Mouse (Mus musculus): ENCODE measurements around the gene Erbb4. TPM values are rescaled to one million over a fixed set of nuclear protein-coding genes. Genes with fewer than 3 reads are reported as not detected.

The Erbb4 gene
- total and polyA plus RNA-seq, 2 experiments: 0.50 to 2.9 TPM

- no peaks in the 10 kb centered on the region for H3K36me3 ChIP-seq (ENCODE audit: control insufficient read depth, insufficient read depth, low read length)
- 73% methylated on average over 2 of the region's 2 CpGs for WGBS
- no peak for DNase-seq (ENCODE audit: extremely low read depth, low read depth, low spot score)
These were observed 973.4 kb downstream of the Erbb4 start for GRCm38 (mm10) chr1:68134450-68134849.

GRCm38 (mm10) chr1:68123541-68123940 is 984.3 kb downstream of the Erbb4 start:
- 83% methylated on average over 2 of the region's 2 CpGs for WGBS
- Histone ChIP-seq H3K4me1 (ENCODE audit: control insufficient read depth, insufficient read depth, low read length) (no peaks in the 10 kb centered on the region), H3K27ac (replicated peaks; ENCODE audit: insufficient read depth, low read depth, low read length) (no peak overlapping the region), H3K9ac (ENCODE audit: low read depth, low read length) (no peak overlapping the region), H3K79me2 (ENCODE audit: control insufficient read depth, insufficient read depth, low read length) (no peaks in the 10 kb centered on the region), H3K27me3 (ENCODE audit: control insufficient read depth, insufficient read depth, low read length) (no peaks in the 10 kb centered on the region), H3K36me3 (ENCODE audit: control insufficient read depth, insufficient read depth, low read length) (no peaks in the 10 kb centered on the region), H3K4me3 (ENCODE audit: insufficient read depth, low read depth, low read length) (no peak overlapping the region)
- no peak for DNase-seq (ENCODE audit: extremely low read depth, low read depth, low spot score)
- no peak for TF ChIP-seq CTCF (IDR thresholded peaks at IDR 0.05; ENCODE audit: low read depth, low read length)
- no peak for TF ChIP-seq POLR2A (IDR thresholded peaks at IDR 0.05; ENCODE audit: extremely low read depth, insufficient read depth, low read length)

More at GRCm38 (mm10) chr1:68134450-68134849, 973.4 kb downstream of the Erbb4 start:
- Histone ChIP-seq H3K4me3 (ENCODE audit: insufficient read depth, low read depth, low read length) (no peak overlapping the region), H3K4me1 (ENCODE audit: control insufficient read depth, insufficient read depth, low read length) (no peaks in the 10 kb centered on the region), H3K27ac (replicated peaks; ENCODE audit: insufficient read depth, low read depth, low read length) (no peak overlapping the region), H3K9ac (ENCODE audit: low read depth, low read length) (no peak overlapping the region), H3K27me3 (ENCODE audit: control insufficient read depth, insufficient read depth, low read length) (no peaks in the 10 kb centered on the region), H3K79me2 (ENCODE audit: control insufficient read depth, insufficient read depth, low read length) (no peaks in the 10 kb centered on the region)
- TF ChIP-seq CTCF (IDR thresholded peaks at IDR 0.05; ENCODE audit: low read depth, low read length) (no peak), POLR2A (IDR thresholded peaks at IDR 0.05; ENCODE audit: extremely low read depth, insufficient read depth, low read length) (no peak)

- WGBS: 81% methylated on average over 7 of the region's 7 CpGs
These were observed 987.5 kb downstream of the Erbb4 start for GRCm38 (mm10) chr1:68120364-68120763.

GRCm38 (mm10) chr1:68115721-68116120 is 992.1 kb downstream of the Erbb4 start:
- no peak overlapping the region for H3K27ac ChIP-seq (replicated peaks; ENCODE audit: insufficient read depth, low read depth, low read length)
- H3K27me3 ChIP-seq (ENCODE audit: control insufficient read depth, insufficient read depth, low read length): no peaks in the 10 kb centered on the region
- no peak for DNase-seq (ENCODE audit: extremely low read depth, low read depth, low spot score)

More at GRCm38 (mm10) chr1:68120364-68120763, 987.5 kb downstream of the Erbb4 start:
- DNase-seq (ENCODE audit: extremely low read depth, low read depth, low spot score): no peak
- no peaks in the 10 kb centered on the region for H3K4me1 ChIP-seq (ENCODE audit: control insufficient read depth, insufficient read depth, low read length)
- H3K9ac ChIP-seq (ENCODE audit: low read depth, low read length): no peak overlapping the region
- H3K36me3 ChIP-seq (ENCODE audit: control insufficient read depth, insufficient read depth, low read length): no peaks in the 10 kb centered on the region
- H3K4me3 ChIP-seq (ENCODE audit: insufficient read depth, low read depth, low read length): no peak overlapping the region
- no peaks in the 10 kb centered on the region for H3K79me2 ChIP-seq (ENCODE audit: control insufficient read depth, insufficient read depth, low read length)
- TF ChIP-seq CTCF (IDR thresholded peaks at IDR 0.05; ENCODE audit: low read depth, low read length) (no peak), POLR2A (IDR thresholded peaks at IDR 0.05; ENCODE audit: extremely low read depth, insufficient read depth, low read length) (no peak)
- no peaks in the 10 kb centered on the region for H3K27me3 ChIP-seq (ENCODE audit: control insufficient read depth, insufficient read depth, low read length)
- H3K27ac ChIP-seq (replicated peaks; ENCODE audit: insufficient read depth, low read depth, low read length): no peak overlapping the region

GRCm38 (mm10) chr1:68106543-68106860 is 1001.4 kb downstream of the Erbb4 start:
- peak; percentile 9 for DNase-seq (ENCODE audit: extremely low read depth, low read depth, low spot score)
- Histone ChIP-seq H3K27me3 (ENCODE audit: control insufficient read depth, insufficient read depth, low read length) (no peaks in the 10 kb centered on the region), H3K36me3 (ENCODE audit: control insufficient read depth, insufficient read depth, low read length) (no peaks in the 10 kb centered on the region), H3K4me3 (ENCODE audit: insufficient read depth, low read depth, low read length) (no peak overlapping the region), H3K4me1 (ENCODE audit: control insufficient read depth, insufficient read depth, low read length) (no peaks in the 10 kb centered on the region), H3K9ac (ENCODE audit: low read depth, low read length) (no peak overlapping the region), H3K79me2 (ENCODE audit: control insufficient read depth, insufficient read depth, low read length) (no peaks in the 10 kb centered on the region), H3K27ac (replicated peaks; ENCODE audit: insufficient read depth, low read depth, low read length) (no peak overlapping the region)
- TF ChIP-seq POLR2A (IDR thresholded peaks at IDR 0.05; ENCODE audit: extremely low read depth, insufficient read depth, low read length) (no peak), CTCF (IDR thresholded peaks at IDR 0.05; ENCODE audit: low read depth, low read length) (0 out of 2 replicates have a peak, but pooled peaks have one; percentile 11)
- 75% methylated on average over 3 of the region's 3 CpGs for WGBS

More at GRCm38 (mm10) chr1:68115721-68116120, 992.1 kb downstream of the Erbb4 start:
- WGBS: 85% methylated on average over 5 of the region's 5 CpGs
- no peak overlapping the region for H3K4me3 ChIP-seq (ENCODE audit: insufficient read depth, low read depth, low read length)
- H3K9ac ChIP-seq (ENCODE audit: low read depth, low read length): no peak overlapping the region
- TF ChIP-seq POLR2A (IDR thresholded peaks at IDR 0.05; ENCODE audit: extremely low read depth, insufficient read depth, low read length) (no peak), CTCF (IDR thresholded peaks at IDR 0.05; ENCODE audit: low read depth, low read length) (no peak)
- H3K36me3 ChIP-seq (ENCODE audit: control insufficient read depth, insufficient read depth, low read length): no peaks in the 10 kb centered on the region
- no peaks in the 10 kb centered on the region for H3K4me1 ChIP-seq (ENCODE audit: control insufficient read depth, insufficient read depth, low read length)
- no peaks in the 10 kb centered on the region for H3K79me2 ChIP-seq (ENCODE audit: control insufficient read depth, insufficient read depth, low read length)

- Histone ChIP-seq H3K4me3 (ENCODE audit: insufficient read depth, low read depth, low read length) (no peak overlapping the region), H3K4me1 (ENCODE audit: control insufficient read depth, insufficient read depth, low read length) (no peaks in the 10 kb centered on the region), H3K36me3 (ENCODE audit: control insufficient read depth, insufficient read depth, low read length) (no peaks in the 10 kb centered on the region), H3K9ac (ENCODE audit: low read depth, low read length) (no peak overlapping the region), H3K27me3 (ENCODE audit: control insufficient read depth, insufficient read depth, low read length) (no peaks in the 10 kb centered on the region), H3K27ac (replicated peaks; ENCODE audit: insufficient read depth, low read depth, low read length) (no peak overlapping the region), H3K79me2 (ENCODE audit: control insufficient read depth, insufficient read depth, low read length) (no peaks in the 10 kb centered on the region)
- no peak for DNase-seq (ENCODE audit: extremely low read depth, low read depth, low spot score)
- WGBS: 68% methylated on average over 7 of the region's 7 CpGs
- no peak for TF ChIP-seq CTCF (IDR thresholded peaks at IDR 0.05; ENCODE audit: low read depth, low read length)
- no peak for TF ChIP-seq POLR2A (IDR thresholded peaks at IDR 0.05; ENCODE audit: extremely low read depth, insufficient read depth, low read length)
These were observed 1001.9 kb downstream of the Erbb4 start for GRCm38 (mm10) chr1:68105834-68106542.

All from liver, adult 2 months (tissue).